Comparison of ENCODE assay signal across 18 mouse cellular contexts in genomic region chr19:28865501-28865900, GRCm38 (mm10). TPM values are rescaled to one million over a fixed set of nuclear protein-coding genes. Genes with fewer than 3 reads are reported as not detected.
"Had no signal": no experiment of that assay in that cellular context is flagged by ENCODE, and none has a peak within 500 bp of the region (broad histone marks: within the 10 kb centered on the region; RNA-seq: fewer than 3 reads in every experiment).

No protein-coding gene starts in this region.

- H3K9ac ChIP-seq: liver, embryonic 15.5 days; midbrain, embryonic 15.5 days had no signal

- H3K4me3 ChIP-seq: liver, embryonic 15.5 days; megakaryocyte, embryonic 14.5 days; midbrain, embryonic 15.5 days had no signal

- H3K4me1 ChIP-seq: liver, embryonic 15.5 days; megakaryocyte, embryonic 14.5 days; midbrain, embryonic 15.5 days had no signal

- ATAC-seq: midbrain, embryonic 15.5 days had no signal

- DNase-seq: kidney, adult 9 months; kidney, postnatal 36 days; left cerebral cortex, postnatal 4 days; lung, adult 2 months; lung, postnatal 10 days; retina, postnatal 1 day; right cerebral cortex, postnatal 4 days; spleen, adult 18-20 months; thymus, adult 18-20 months; thymus, postnatal 14 days had no signal

- H3K27ac ChIP-seq: kidney, postnatal 0 days; liver, embryonic 15.5 days; macrophage; midbrain, embryonic 15.5 days had no signal

- H3K36me3 ChIP-seq: liver, embryonic 15.5 days; midbrain, embryonic 15.5 days had no signal

- H3K9me3 ChIP-seq: liver, embryonic 15.5 days; megakaryocyte, embryonic 14.5 days; midbrain, embryonic 15.5 days had no signal

- H3K27me3 ChIP-seq: liver, embryonic 15.5 days; midbrain, embryonic 15.5 days had no signal

- H3K4me2 ChIP-seq: liver, embryonic 11.5 days; liver, embryonic 15.5 days; midbrain, embryonic 11.5 days; midbrain, embryonic 15.5 days had no signal

RNA-seq across cellular contexts. Expression of gene Slc1a1, which starts 30.7 kb away (rescaled TPM):
- total RNA-seq: monocyte, adult 5-6 weeks had no signal
- polyA plus RNA-seq: macrophage had no signal
